Mouse (Mus musculus) gastrocnemius, postnatal 25 days (tissue): ENCODE results near the gene Obox3. TPM values are rescaled to one million over a fixed set of nuclear protein-coding genes. Genes with fewer than 3 reads are reported as not detected.
"Not testable (repeated sequence)": the region's sequence is repeated elsewhere in the genome, so short reads cannot be mapped to it uniquely, and the experiment has no call there.

Experiments used
- DNase-seq: peaks from one replicate; pipeline ENCODE4 v3.0.0; 2022
- long read RNA-seq, 2 experiments: library from polyadenylated mRNA; stranded (forward); transcript quantifications; one replicate each; pipeline ENCODE4 v2.0.0; 2021
- total RNA-seq, 2 experiments: library from RNA; stranded (reverse); gene quantifications; 1 replicate in 1 of 2; 2 replicates in 1 of 2; pipeline ENCODE4 v1.2.3; 2021

The Obox3 gene
- not detected for total RNA-seq
- long read RNA-seq, experiment 1, partial matches to known transcripts, result 0 of 1 reads
- long read RNA-seq, experiment 1, other reads (novel, unspliced or antisense), result 1 of 1 reads
- long read RNA-seq, experiment 2, result 0 reads

DNA sequence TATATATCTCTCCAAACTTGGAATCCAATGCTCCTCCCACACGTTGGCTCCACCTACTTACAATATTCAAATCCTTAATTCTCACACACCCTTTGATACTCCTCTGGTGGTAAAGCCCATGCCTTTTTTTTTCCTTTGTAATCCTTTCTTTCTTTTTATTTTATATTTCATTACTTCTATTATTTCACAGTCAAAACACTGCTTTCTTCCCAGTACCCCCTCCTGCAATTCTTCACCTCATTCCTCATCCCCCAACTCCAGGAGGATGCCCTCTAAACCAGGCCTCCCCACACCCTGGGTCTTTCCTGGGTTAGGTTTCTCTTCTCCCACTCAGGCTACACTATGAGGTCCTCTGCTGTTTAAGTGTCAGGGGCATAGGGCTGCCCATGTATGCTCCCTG lies at the start of gene Obox3:
TSS of gene Obox3 (minus strand) at position 101 of the 400 bp plus-strand sequence.
- DNase-seq, result not testable (repeated sequence)

DNA sequence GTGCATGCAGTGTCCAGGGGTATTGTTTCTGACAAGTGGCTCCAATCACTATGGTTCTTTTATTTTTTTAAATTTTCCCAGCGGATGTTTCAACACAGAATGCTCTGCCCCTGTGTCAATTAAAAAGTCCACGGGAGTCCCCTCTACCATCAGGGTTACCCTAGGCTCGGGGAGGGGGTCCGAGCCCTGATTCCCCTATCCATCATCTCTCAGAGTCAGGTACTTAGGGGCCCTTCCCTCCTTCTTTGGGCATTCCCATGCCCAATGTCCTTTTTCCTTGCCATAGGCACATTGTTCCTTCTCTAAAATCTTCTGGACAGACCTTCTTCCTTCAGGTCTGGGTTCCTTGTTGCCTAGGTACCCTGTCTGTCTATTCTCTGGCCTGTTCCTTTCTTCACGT lies 130.3 kb downstream of the Obox3 start:
- DNase-seq, result not testable (repeated sequence)

Other genes starting within 250 kb of the Obox3 start
- gene Obox5, start 110.2 kb upstream of the Obox3 start, total RNA-seq, result not detected
- not detected for gene Obox6, start 199.8 kb upstream of the Obox3 start, total RNA-seq
- not detected for gene Crx, start 240.1 kb upstream of the Obox3 start, total RNA-seq
- not detected for gene Crxos, start 242.7 kb upstream of the Obox3 start, total RNA-seq